Mouse (Mus musculus): ENCODE results near the gene 4930558C23Rik. TPM values are rescaled to one million over a fixed set of nuclear protein-coding genes. Genes with fewer than 3 reads are reported as not detected.
"Not testable (repeated sequence)": the region's sequence is repeated elsewhere in the genome, so short reads cannot be mapped to it uniquely, and the experiment has no call there.

Gene 4930558C23Rik
- polyA plus RNA-seq (2014; fragmentation: Nextera tagmentation; extraction: Ambion mirVana), result 0.27 TPM in 1 of 2 replicates, not detected in the other

DNA sequence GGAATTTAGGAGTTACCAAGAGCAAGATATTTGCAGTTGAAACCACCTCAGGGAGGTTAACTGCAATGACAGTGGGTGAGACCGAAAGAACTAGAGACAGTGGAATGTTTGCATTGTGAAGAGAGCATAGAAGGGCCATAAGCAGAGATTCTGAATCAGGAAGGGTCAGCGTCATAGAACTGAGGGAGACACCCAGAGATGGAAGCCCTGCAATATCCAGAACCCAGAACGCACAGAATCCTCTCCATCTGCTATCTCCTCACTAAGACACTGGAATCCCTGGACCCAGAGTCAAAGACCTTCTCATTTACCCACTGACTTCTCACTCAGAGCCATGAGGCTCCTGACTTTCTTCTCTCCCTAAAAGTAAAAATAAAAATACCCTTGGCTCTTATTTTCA, at the start of gene 4930558C23Rik:
Gene 4930558C23Rik (minus strand): TSS at position 101 of the 400 bp plus-strand sequence.
- no peak within 1 kb of the TSS for H3K27ac ChIP-seq (replicated peaks; ENCODE audit: low read depth, low read length)
- no peak within 1 kb of the TSS for H3K4me3 ChIP-seq (ENCODE audit: low read depth, low read length)
- no peak for DNase-seq (ENCODE audit: low spot score)
- H3K9ac ChIP-seq (ENCODE audit: low read length), result no peak within 1 kb of the TSS
- no peaks in the 10 kb centered on the region for H3K36me3 ChIP-seq (ENCODE audit: control insufficient read depth, insufficient read depth, low read length)
- WGBS, result 88% methylated on average over 3 of the region's 3 CpGs
- no peak within 1 kb of the TSS for H3K4me2 ChIP-seq (ENCODE audit: low read depth, severe bottlenecking)
- no peaks in the 10 kb centered on the region for H3K27me3 ChIP-seq (ENCODE audit: control insufficient read depth, insufficient read depth, low read length)
- no peak for ATAC-seq (ENCODE audit: insufficient number of reproducible peaks, low FRiP score, low TSS enrichment, low read depth)
- H3K9me3 ChIP-seq (ENCODE audit: control insufficient read depth, low read length), result no peaks in the 10 kb centered on the region
- H3K4me1 ChIP-seq (ENCODE audit: control insufficient read depth, insufficient read depth, low read length), result no peaks in the 10 kb centered on the region

DNA sequence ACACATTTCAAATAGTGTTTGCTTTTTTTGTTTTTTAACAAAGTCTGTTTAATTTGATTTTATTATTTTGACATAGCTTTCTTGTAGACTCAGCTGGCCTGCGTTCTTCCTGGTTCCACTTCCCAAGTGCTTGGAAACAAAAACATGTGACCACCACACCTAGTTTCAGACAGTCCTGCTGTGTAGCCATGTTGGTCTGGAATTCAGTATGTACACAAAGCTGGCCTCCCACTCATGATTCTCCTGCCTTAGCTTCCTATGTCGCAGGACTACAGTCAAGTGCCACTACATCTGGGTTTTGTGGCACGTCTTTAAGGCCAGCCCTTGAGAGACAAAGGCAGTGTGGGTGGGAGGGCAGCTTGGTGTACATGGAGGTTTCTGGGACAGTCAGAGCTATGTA, 48.3 kb upstream of the 4930558C23Rik start:
- H3K9ac ChIP-seq (ENCODE audit: low read length), result no peak overlapping the region
- no peak overlapping the region for H3K4me2 ChIP-seq (ENCODE audit: low read depth, severe bottlenecking)
- H3K4me3 ChIP-seq (ENCODE audit: low read depth, low read length), result no peak overlapping the region
- ATAC-seq (ENCODE audit: insufficient number of reproducible peaks, low FRiP score, low TSS enrichment, low read depth) (no peak), DNase-seq (ENCODE audit: low spot score) (no peak)
- WGBS, result 96% methylated on average over 3 of the region's 3 CpGs
- H3K36me3 ChIP-seq (ENCODE audit: control insufficient read depth, insufficient read depth, low read length), result 0 out of 2 replicates have a peak, but pooled peaks cover 2% of the 10 kb centered on the region
- H3K4me1 ChIP-seq (ENCODE audit: control insufficient read depth, insufficient read depth, low read length), result no peaks in the 10 kb centered on the region
- no peaks in the 10 kb centered on the region for H3K27me3 ChIP-seq (ENCODE audit: control insufficient read depth, insufficient read depth, low read length)
- H3K27ac ChIP-seq (replicated peaks; ENCODE audit: low read depth, low read length), result no peak overlapping the region
- no peaks in the 10 kb centered on the region for H3K9me3 ChIP-seq (ENCODE audit: control insufficient read depth, low read length)

DNA sequence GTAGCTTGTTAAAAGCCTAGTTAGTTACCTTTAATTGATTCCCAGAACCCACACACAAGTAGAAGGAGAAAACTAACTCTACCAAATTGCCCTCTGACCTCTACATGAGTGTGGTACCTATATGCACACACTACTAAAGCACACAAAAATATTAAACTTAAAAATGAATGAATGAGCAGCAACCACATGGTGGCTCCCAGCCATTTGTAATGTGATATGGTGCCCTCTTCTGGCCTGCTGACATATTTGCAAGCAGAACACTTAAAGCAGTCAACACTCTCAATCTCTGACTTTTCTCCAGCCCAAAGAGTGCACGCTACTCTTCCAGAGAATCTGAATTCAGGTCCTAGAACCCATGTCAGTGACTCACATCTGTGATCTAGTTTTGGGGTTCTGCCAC, 47.8 kb upstream of the 4930558C23Rik start:
- Histone ChIP-seq H3K4me1 (ENCODE audit: control insufficient read depth, insufficient read depth, low read length) (no peaks in the 10 kb centered on the region), H3K9ac (ENCODE audit: low read length) (no peak overlapping the region), H3K36me3 (ENCODE audit: control insufficient read depth, insufficient read depth, low read length) (0 out of 2 replicates have a peak, but pooled peaks cover 2% of the 10 kb centered on the region), H3K27ac (replicated peaks; ENCODE audit: low read depth, low read length) (no peak overlapping the region), H3K27me3 (ENCODE audit: control insufficient read depth, insufficient read depth, low read length) (no peaks in the 10 kb centered on the region), H3K4me2 (ENCODE audit: low read depth, severe bottlenecking) (no peak overlapping the region), H3K9me3 (ENCODE audit: control insufficient read depth, low read length) (no peaks in the 10 kb centered on the region), H3K4me3 (ENCODE audit: low read depth, low read length) (no peak overlapping the region)
- ATAC-seq (ENCODE audit: insufficient number of reproducible peaks, low FRiP score, low TSS enrichment, low read depth) (no peak), DNase-seq (ENCODE audit: low spot score) (peak; percentile 63)
- WGBS, result 66% methylated on average over 1 of the region's 1 CpGs

DNA sequence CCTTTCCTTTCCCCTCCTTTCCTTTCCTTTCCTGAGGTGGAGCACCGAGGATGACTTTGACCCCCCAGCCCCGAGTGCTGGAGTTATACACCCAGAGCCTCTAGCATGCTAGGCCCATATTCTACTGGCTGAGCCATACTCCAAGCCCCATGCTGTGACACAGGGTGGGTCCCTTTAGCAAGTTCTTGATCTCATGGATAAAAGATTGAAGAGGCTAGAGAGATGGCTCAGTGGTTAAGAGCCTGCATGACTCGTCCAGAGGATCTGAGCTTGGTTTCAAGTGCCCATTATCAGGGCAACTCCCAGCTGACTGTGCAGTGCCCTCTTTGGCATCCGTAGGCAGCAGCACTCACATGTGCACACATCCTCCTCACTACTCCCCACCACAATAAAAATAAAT, 42.7 kb upstream of the 4930558C23Rik start:
- no peak overlapping the region for H3K9ac ChIP-seq (ENCODE audit: low read length)
- 84% methylated on average over 4 of the region's 4 CpGs for WGBS
- no peaks in the 10 kb centered on the region for H3K9me3 ChIP-seq (ENCODE audit: control insufficient read depth, low read length)
- H3K27me3 ChIP-seq (ENCODE audit: control insufficient read depth, insufficient read depth, low read length), result no peaks in the 10 kb centered on the region
- H3K4me1 ChIP-seq (ENCODE audit: control insufficient read depth, insufficient read depth, low read length), result no peaks in the 10 kb centered on the region
- H3K36me3 ChIP-seq (ENCODE audit: control insufficient read depth, insufficient read depth, low read length), result no peaks in the 10 kb centered on the region
- H3K27ac ChIP-seq (replicated peaks; ENCODE audit: low read depth, low read length), result no peak overlapping the region
- DNase-seq (ENCODE audit: low spot score) (no peak), ATAC-seq (ENCODE audit: insufficient number of reproducible peaks, low FRiP score, low TSS enrichment, low read depth) (no peak)
- H3K4me3 ChIP-seq (ENCODE audit: low read depth, low read length), result no peak overlapping the region
- no peak overlapping the region for H3K4me2 ChIP-seq (ENCODE audit: low read depth, severe bottlenecking)

DNA sequence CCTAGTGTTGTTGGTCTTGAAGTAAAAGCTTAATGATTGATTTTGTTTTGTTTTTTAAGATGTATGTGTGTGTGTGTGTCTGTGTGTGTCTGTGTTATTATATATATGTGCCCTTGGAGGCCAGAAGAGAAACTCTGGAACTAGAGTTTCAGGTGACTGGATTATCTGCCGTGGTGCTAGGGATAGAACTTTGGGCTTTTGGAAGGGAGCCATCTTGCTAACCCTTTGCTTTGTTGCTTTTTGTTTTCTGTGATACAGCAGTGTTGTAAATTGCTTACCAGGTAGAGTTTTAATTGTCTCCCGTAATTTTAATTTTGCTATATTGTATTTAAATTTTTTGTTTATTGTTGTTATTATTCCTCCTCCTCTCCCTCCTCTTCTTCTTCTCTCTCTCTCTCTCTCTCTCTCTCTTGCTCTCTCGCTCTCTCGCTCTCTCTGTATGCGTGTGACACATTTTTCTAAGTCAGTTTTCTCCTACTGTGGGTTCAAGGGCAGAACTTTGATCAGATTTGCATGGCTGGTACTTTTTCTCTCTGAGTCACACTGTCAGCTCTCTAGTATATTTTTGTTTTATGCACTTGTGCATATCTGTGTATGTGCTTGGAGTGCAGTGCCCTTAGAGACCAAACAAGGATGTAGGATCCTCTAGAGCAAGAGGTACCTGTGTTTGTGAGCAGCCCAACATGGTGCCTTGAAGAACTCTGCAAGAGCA, 39.9 kb upstream of the 4930558C23Rik start:
- ATAC-seq (ENCODE audit: insufficient number of reproducible peaks, low FRiP score, low TSS enrichment, low read depth) (no peak), DNase-seq (ENCODE audit: low spot score) (no peak)
- Histone ChIP-seq H3K9ac (ENCODE audit: low read length) (no peak overlapping the region), H3K9me3 (ENCODE audit: control insufficient read depth, low read length) (no peaks in the 10 kb centered on the region), H3K27me3 (ENCODE audit: control insufficient read depth, insufficient read depth, low read length) (no peaks in the 10 kb centered on the region), H3K36me3 (ENCODE audit: control insufficient read depth, insufficient read depth, low read length) (0 out of 2 replicates have a peak, but pooled peaks cover 4% of the 10 kb centered on the region), H3K4me3 (ENCODE audit: low read depth, low read length) (no peak overlapping the region), H3K4me1 (ENCODE audit: control insufficient read depth, insufficient read depth, low read length) (no peaks in the 10 kb centered on the region), H3K4me2 (ENCODE audit: low read depth, severe bottlenecking) (no peak overlapping the region), H3K27ac (replicated peaks; ENCODE audit: low read depth, low read length) (no peak overlapping the region)
- 91% methylated on average over 5 of the region's 5 CpGs for WGBS

DNA sequence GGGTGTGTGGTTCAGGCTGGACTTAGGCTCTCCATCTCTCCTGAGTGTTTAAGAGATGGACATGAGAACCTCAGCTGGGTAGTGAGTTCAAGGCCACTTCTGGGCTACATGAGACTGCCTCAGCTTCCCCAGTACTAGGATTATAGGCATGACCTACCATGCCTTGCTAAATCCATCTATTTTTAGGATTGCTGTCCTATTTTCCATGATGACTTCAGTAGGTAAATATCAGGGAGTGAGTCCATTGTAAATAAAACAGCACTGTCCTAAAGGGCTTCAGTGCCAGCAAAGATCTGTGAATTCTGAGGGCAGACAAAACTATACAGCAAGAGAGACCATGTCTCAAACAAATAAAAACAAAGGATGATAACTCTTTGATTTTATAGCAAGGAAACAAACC, 37.0 kb upstream of the 4930558C23Rik start:
- ATAC-seq (ENCODE audit: insufficient number of reproducible peaks, low FRiP score, low TSS enrichment, low read depth), result no peak

DNA sequence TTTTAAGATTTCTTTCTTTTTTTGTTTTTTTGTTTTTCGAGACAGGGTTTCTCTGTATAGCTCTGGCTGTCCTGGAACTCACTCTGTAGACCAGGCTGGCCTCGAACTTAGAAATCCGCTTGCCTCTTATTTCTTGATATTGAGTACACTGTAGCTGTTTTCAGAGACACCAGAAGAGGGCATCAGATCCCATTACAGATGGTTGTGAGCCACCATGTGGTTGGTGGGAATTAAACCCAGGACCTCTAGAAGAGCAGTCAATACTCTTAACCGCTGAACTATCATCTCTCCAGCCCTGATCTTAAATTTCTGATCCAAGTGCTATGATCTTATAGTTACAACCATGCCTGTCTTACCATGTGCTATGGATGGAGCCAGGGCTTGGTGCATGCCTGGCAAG, 36.0 kb upstream of the 4930558C23Rik start:
- not testable (repeated sequence) for H3K27ac ChIP-seq (replicated peaks; ENCODE audit: low read depth, low read length); H3K4me2 ChIP-seq (ENCODE audit: low read depth, severe bottlenecking); ATAC-seq (ENCODE audit: insufficient number of reproducible peaks, low FRiP score, low TSS enrichment, low read depth); DNase-seq (ENCODE audit: low spot score); H3K4me1 ChIP-seq (ENCODE audit: control insufficient read depth, insufficient read depth, low read length); H3K36me3 ChIP-seq (ENCODE audit: control insufficient read depth, insufficient read depth, low read length); H3K9me3 ChIP-seq (ENCODE audit: control insufficient read depth, low read length); H3K4me3 ChIP-seq (ENCODE audit: low read depth, low read length); H3K27me3 ChIP-seq (ENCODE audit: control insufficient read depth, insufficient read depth, low read length); H3K9ac ChIP-seq (ENCODE audit: low read length)
- WGBS, result 95% methylated on average over 4 of the region's 4 CpGs

More for the DNA sequence above, 37.0 kb upstream of the 4930558C23Rik start:
- no peak overlapping the region for H3K9ac ChIP-seq (ENCODE audit: low read length)
- no peaks in the 10 kb centered on the region for H3K27me3 ChIP-seq (ENCODE audit: control insufficient read depth, insufficient read depth, low read length)
- H3K4me1 ChIP-seq (ENCODE audit: control insufficient read depth, insufficient read depth, low read length), result 0 out of 2 replicates have a peak, but pooled peaks cover 3% of the 10 kb centered on the region
- no peak overlapping the region for H3K4me3 ChIP-seq (ENCODE audit: low read depth, low read length)
- no peak overlapping the region for H3K4me2 ChIP-seq (ENCODE audit: low read depth, severe bottlenecking)
- H3K36me3 ChIP-seq (ENCODE audit: control insufficient read depth, insufficient read depth, low read length), result 0 out of 2 replicates have a peak, but pooled peaks cover 4% of the 10 kb centered on the region
- H3K9me3 ChIP-seq (ENCODE audit: control insufficient read depth, low read length), result no peaks in the 10 kb centered on the region
- H3K27ac ChIP-seq (replicated peaks; ENCODE audit: low read depth, low read length), result no peak overlapping the region
- no peak for DNase-seq (ENCODE audit: low spot score)

DNA sequence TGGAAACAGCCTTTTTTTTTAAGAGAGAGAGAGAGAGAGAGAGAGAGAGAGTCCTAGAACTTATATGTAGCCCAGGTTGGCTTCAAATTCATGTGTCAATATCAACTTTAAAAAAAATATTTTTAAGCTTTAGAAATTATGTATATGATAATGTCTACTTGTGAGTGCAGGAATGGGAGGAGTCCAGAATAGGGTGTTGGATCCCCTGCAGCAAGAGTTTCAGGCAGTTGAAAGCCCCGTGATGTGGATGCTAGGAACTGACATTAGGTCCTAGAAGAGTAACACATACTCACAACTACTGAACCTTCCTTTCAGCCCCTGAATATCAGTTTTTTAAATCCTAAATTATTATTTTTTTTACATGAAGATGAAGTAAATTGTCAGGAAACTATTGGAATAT, 32.9 kb upstream of the 4930558C23Rik start:
- Histone ChIP-seq H3K9me3 (ENCODE audit: control insufficient read depth, low read length) (no peaks in the 10 kb centered on the region), H3K4me3 (ENCODE audit: low read depth, low read length) (no peak overlapping the region), H3K9ac (ENCODE audit: low read length) (no peak overlapping the region), H3K27ac (replicated peaks; ENCODE audit: low read depth, low read length) (no peak overlapping the region), H3K36me3 (ENCODE audit: control insufficient read depth, insufficient read depth, low read length) (0 out of 2 replicates have a peak, but pooled peaks cover 4% of the 10 kb centered on the region), H3K27me3 (ENCODE audit: control insufficient read depth, insufficient read depth, low read length) (no peaks in the 10 kb centered on the region), H3K4me2 (ENCODE audit: low read depth, severe bottlenecking) (no peak overlapping the region), H3K4me1 (ENCODE audit: control insufficient read depth, insufficient read depth, low read length) (0 out of 2 replicates have a peak, but pooled peaks cover 3% of the 10 kb centered on the region)
- WGBS, result 71% methylated on average over 1 of the region's 1 CpGs
- ATAC-seq (ENCODE audit: insufficient number of reproducible peaks, low FRiP score, low TSS enrichment, low read depth) (no peak), DNase-seq (ENCODE audit: low spot score) (no peak)
